Mouse (Mus musculus): ENCODE measurements around the gene Gda. TPM values are rescaled to one million over a fixed set of nuclear protein-coding genes. Genes with fewer than 3 reads are reported as not detected.

Gene Gda
- polyA plus RNA-seq, 1 experiment from 2014 or later, result 0.57 TPM

- DNase-seq (ENCODE audit: low spot score), result no peak
- no peaks in the 10 kb centered on the region for H3K4me1 ChIP-seq (replicated peaks; ENCODE audit: control insufficient read depth, insufficient read depth, low read length)
- 93% methylated on average over 3 of the region's 3 CpGs for WGBS
- no peaks in the 10 kb centered on the region for H3K9me3 ChIP-seq (ENCODE audit: control insufficient read depth, low read length)
- no peaks in the 10 kb centered on the region for H3K36me3 ChIP-seq (ENCODE audit: control insufficient read depth, insufficient read depth, low read length)
- H3K27me3 ChIP-seq (replicated peaks; ENCODE audit: control insufficient read depth, insufficient read depth, low read length), result no peaks in the 10 kb centered on the region
- H3K9ac ChIP-seq (ENCODE audit: low read length), result no peak overlapping the region
- no peak overlapping the region for H3K4me2 ChIP-seq (ENCODE audit: low read length)
- ATAC-seq (replicated peaks; ENCODE audit: low FRiP score, low TSS enrichment, low read depth), result no peak
- H3K27ac ChIP-seq (ENCODE audit: low read depth), result no peak overlapping the region
- H3K4me3 ChIP-seq (ENCODE audit: low read depth, low read length), result no peak overlapping the region
These were observed 36.7 kb downstream of the Gda start for GRCm38 (mm10) chr19:21436566-21436965.

- Histone ChIP-seq H3K9ac (ENCODE audit: low read length) (no peak overlapping the region), H3K27ac (ENCODE audit: low read depth) (no peak overlapping the region), H3K4me2 (ENCODE audit: low read length) (no peak overlapping the region), H3K4me1 (replicated peaks; ENCODE audit: control insufficient read depth, insufficient read depth, low read length) (no peaks in the 10 kb centered on the region), H3K4me3 (ENCODE audit: low read depth, low read length) (no peak overlapping the region), H3K9me3 (ENCODE audit: control insufficient read depth, low read length) (no peaks in the 10 kb centered on the region), H3K27me3 (replicated peaks; ENCODE audit: control insufficient read depth, insufficient read depth, low read length) (no peaks in the 10 kb centered on the region), H3K36me3 (ENCODE audit: control insufficient read depth, insufficient read depth, low read length) (no peaks in the 10 kb centered on the region)
- no peak for ATAC-seq (replicated peaks; ENCODE audit: low FRiP score, low TSS enrichment, low read depth)
- no peak for DNase-seq (ENCODE audit: low spot score)
- 74% methylated on average over 4 of the region's 4 CpGs for whole genome bisulfite sequencing
These were observed 39.9 kb downstream of the Gda start for GRCm38 (mm10) chr19:21433348-21433747.

GRCm38 (mm10) chr19:21432879-21433278 lies 40.4 kb downstream of the Gda start:
- WGBS, result 84% methylated on average over 2 of the region's 2 CpGs
- no peaks in the 10 kb centered on the region for H3K27me3 ChIP-seq (replicated peaks; ENCODE audit: control insufficient read depth, insufficient read depth, low read length)

GRCm38 (mm10) chr19:21432286-21432685 lies 41.0 kb downstream of the Gda start:
- Histone ChIP-seq H3K4me3 (ENCODE audit: low read depth, low read length) (no peak overlapping the region), H3K4me1 (replicated peaks; ENCODE audit: control insufficient read depth, insufficient read depth, low read length) (no peaks in the 10 kb centered on the region), H3K4me2 (ENCODE audit: low read length) (no peak overlapping the region), H3K36me3 (ENCODE audit: control insufficient read depth, insufficient read depth, low read length) (no peaks in the 10 kb centered on the region), H3K9ac (ENCODE audit: low read length) (no peak overlapping the region), H3K9me3 (ENCODE audit: control insufficient read depth, low read length) (no peaks in the 10 kb centered on the region), H3K27ac (ENCODE audit: low read depth) (no peak overlapping the region), H3K27me3 (replicated peaks; ENCODE audit: control insufficient read depth, insufficient read depth, low read length) (no peaks in the 10 kb centered on the region)
- DNase-seq (ENCODE audit: low spot score) (no peak), ATAC-seq (replicated peaks; ENCODE audit: low FRiP score, low TSS enrichment, low read depth) (no peak)
- 95% methylated on average over 3 of the region's 3 CpGs for WGBS

More at GRCm38 (mm10) chr19:21432879-21433278, 40.4 kb downstream of the Gda start:
- H3K36me3 ChIP-seq (ENCODE audit: control insufficient read depth, insufficient read depth, low read length), result no peaks in the 10 kb centered on the region
- H3K27ac ChIP-seq (ENCODE audit: low read depth), result no peak overlapping the region
- no peaks in the 10 kb centered on the region for H3K9me3 ChIP-seq (ENCODE audit: control insufficient read depth, low read length)
- H3K4me3 ChIP-seq (ENCODE audit: low read depth, low read length), result no peak overlapping the region
- no peaks in the 10 kb centered on the region for H3K4me1 ChIP-seq (replicated peaks; ENCODE audit: control insufficient read depth, insufficient read depth, low read length)
- H3K4me2 ChIP-seq (ENCODE audit: low read length), result no peak overlapping the region
- no peak for ATAC-seq (replicated peaks; ENCODE audit: low FRiP score, low TSS enrichment, low read depth)
- H3K9ac ChIP-seq (ENCODE audit: low read length), result no peak overlapping the region
- DNase-seq (ENCODE audit: low spot score), result no peak

GRCm38 (mm10) chr19:21425391-21425790 lies 47.9 kb downstream of the Gda start:
- H3K4me3 ChIP-seq (ENCODE audit: low read depth, low read length), result no peak overlapping the region

GRCm38 (mm10) chr19:21423731-21424130 lies 49.5 kb downstream of the Gda start:
- DNase-seq (ENCODE audit: low spot score), result no peak
- no peaks in the 10 kb centered on the region for H3K27me3 ChIP-seq (replicated peaks; ENCODE audit: control insufficient read depth, insufficient read depth, low read length)
- H3K9ac ChIP-seq (ENCODE audit: low read length), result no peak overlapping the region
- WGBS, result 91% methylated on average over 7 of the region's 7 CpGs
- H3K9me3 ChIP-seq (ENCODE audit: control insufficient read depth, low read length), result no peaks in the 10 kb centered on the region
- H3K4me3 ChIP-seq (ENCODE audit: low read depth, low read length), result no peak overlapping the region
- no peak overlapping the region for H3K4me2 ChIP-seq (ENCODE audit: low read length)
- H3K4me1 ChIP-seq (replicated peaks; ENCODE audit: control insufficient read depth, insufficient read depth, low read length), result no peaks in the 10 kb centered on the region
- H3K27ac ChIP-seq (ENCODE audit: low read depth), result no peak overlapping the region
- H3K36me3 ChIP-seq (ENCODE audit: control insufficient read depth, insufficient read depth, low read length), result no peaks in the 10 kb centered on the region
- ATAC-seq (replicated peaks; ENCODE audit: low FRiP score, low TSS enrichment, low read depth), result no peak

More at GRCm38 (mm10) chr19:21425391-21425790, 47.9 kb downstream of the Gda start:
- 86% methylated on average over 4 of the region's 4 CpGs for WGBS
- Histone ChIP-seq H3K9me3 (ENCODE audit: control insufficient read depth, low read length) (no peaks in the 10 kb centered on the region), H3K4me1 (replicated peaks; ENCODE audit: control insufficient read depth, insufficient read depth, low read length) (no peaks in the 10 kb centered on the region), H3K27me3 (replicated peaks; ENCODE audit: control insufficient read depth, insufficient read depth, low read length) (no peaks in the 10 kb centered on the region), H3K27ac (ENCODE audit: low read depth) (no peak overlapping the region), H3K4me2 (ENCODE audit: low read length) (no peak overlapping the region), H3K36me3 (ENCODE audit: control insufficient read depth, insufficient read depth, low read length) (no peaks in the 10 kb centered on the region), H3K9ac (ENCODE audit: low read length) (no peak overlapping the region)
- DNase-seq (ENCODE audit: low spot score), result no peak
- no peak for ATAC-seq (replicated peaks; ENCODE audit: low FRiP score, low TSS enrichment, low read depth)

GRCm38 (mm10) chr19:21418418-21418817 lies 54.8 kb downstream of the Gda start:
- no peaks in the 10 kb centered on the region for H3K27me3 ChIP-seq (replicated peaks; ENCODE audit: control insufficient read depth, insufficient read depth, low read length)
- H3K9ac ChIP-seq (ENCODE audit: low read length), result no peak overlapping the region
- H3K36me3 ChIP-seq (ENCODE audit: control insufficient read depth, insufficient read depth, low read length), result no peaks in the 10 kb centered on the region
- no peak overlapping the region for H3K4me2 ChIP-seq (ENCODE audit: low read length)
- H3K9me3 ChIP-seq (ENCODE audit: control insufficient read depth, low read length), result no peaks in the 10 kb centered on the region
- DNase-seq (ENCODE audit: low spot score) (no peak), ATAC-seq (replicated peaks; ENCODE audit: low FRiP score, low TSS enrichment, low read depth) (no peak)
- no peak overlapping the region for H3K27ac ChIP-seq (ENCODE audit: low read depth)
- H3K4me3 ChIP-seq (ENCODE audit: low read depth, low read length), result no peak overlapping the region
- WGBS, result 87% methylated on average over 5 of the region's 5 CpGs
- H3K4me1 ChIP-seq (replicated peaks; ENCODE audit: control insufficient read depth, insufficient read depth, low read length), result no peaks in the 10 kb centered on the region

GRCm38 (mm10) chr19:21415377-21415776 lies 57.9 kb downstream of the Gda start:
- Histone ChIP-seq H3K36me3 (ENCODE audit: control insufficient read depth, insufficient read depth, low read length) (no peaks in the 10 kb centered on the region), H3K4me1 (replicated peaks; ENCODE audit: control insufficient read depth, insufficient read depth, low read length) (no peaks in the 10 kb centered on the region), H3K4me2 (ENCODE audit: low read length) (no peak overlapping the region), H3K27me3 (replicated peaks; ENCODE audit: control insufficient read depth, insufficient read depth, low read length) (no peaks in the 10 kb centered on the region), H3K9ac (ENCODE audit: low read length) (no peak overlapping the region), H3K9me3 (ENCODE audit: control insufficient read depth, low read length) (no peaks in the 10 kb centered on the region), H3K4me3 (ENCODE audit: low read depth, low read length) (no peak overlapping the region), H3K27ac (ENCODE audit: low read depth) (no peak overlapping the region)
- 76% methylated on average over 3 of the region's 3 CpGs for WGBS
- ATAC-seq (replicated peaks; ENCODE audit: low FRiP score, low TSS enrichment, low read depth) (no peak), DNase-seq (ENCODE audit: low spot score) (no peak)

GRCm38 (mm10) chr19:21409178-21409577 lies 64.1 kb downstream of the Gda start:
- Histone ChIP-seq H3K4me2 (ENCODE audit: low read length) (no peak overlapping the region), H3K27ac (ENCODE audit: low read depth) (no peak overlapping the region), H3K36me3 (ENCODE audit: control insufficient read depth, insufficient read depth, low read length) (no peaks in the 10 kb centered on the region), H3K9ac (ENCODE audit: low read length) (no peak overlapping the region), H3K27me3 (replicated peaks; ENCODE audit: control insufficient read depth, insufficient read depth, low read length) (no peaks in the 10 kb centered on the region), H3K4me1 (replicated peaks; ENCODE audit: control insufficient read depth, insufficient read depth, low read length) (no peaks in the 10 kb centered on the region), H3K9me3 (ENCODE audit: control insufficient read depth, low read length) (no peaks in the 10 kb centered on the region), H3K4me3 (ENCODE audit: low read depth, low read length) (no peak overlapping the region)
- no peak for DNase-seq (ENCODE audit: low spot score)
- WGBS, result 95% methylated on average over 4 of the region's 4 CpGs
- ATAC-seq (replicated peaks; ENCODE audit: low FRiP score, low TSS enrichment, low read depth), result no peak
